Mouse (Mus musculus) embryonic facial prominence, embryonic 12.5 days (tissue): ENCODE measurements around the gene Mamdc2. TPM values are rescaled to one million over a fixed set of nuclear protein-coding genes. Genes with fewer than 3 reads are reported as not detected.

Source experiments
- ATAC-seq: fragments of 200-750 bp; cut with Nextera tagmentation; 2 replicates; pipeline ENCODE4 v1.8.0; 2017; ENCODE audit not compliant: insufficient number of reproducible peaks, insufficient read depth, low FRiP score, low TSS enrichment
- H3K27ac ChIP-seq: fragments of 300-500 bp; sonication (generic); 2 replicates; pipeline ENCODE4 v1.5.1; 2016; ENCODE audit warnings: mild to moderate bottlenecking
- H3K27me3 ChIP-seq: fragments of 300-500 bp; sonication (generic); 2 replicates; pipeline ENCODE4 v1.6.1; 2016; ENCODE audit warnings: mild to moderate bottlenecking, moderate library complexity
- H3K36me3 ChIP-seq: fragments of 300-500 bp; sonication (generic); 2 replicates; pipeline ENCODE4 v1.6.1; 2016; ENCODE audit warnings: mild to moderate bottlenecking
- H3K4me1 ChIP-seq: fragments of 300-500 bp; sonication (generic); 2 replicates; pipeline ENCODE4 v1.6.1; 2016
- H3K4me2 ChIP-seq: fragments of 300-500 bp; sonication (generic); replicated peaks from 2 replicates; pipeline ENCODE4 v1.6.1; 2016; ENCODE audit warnings: mild to moderate bottlenecking, moderate library complexity
- H3K4me3 ChIP-seq: fragments of 300-500 bp; sonication (generic); 2 replicates; pipeline ENCODE4 v1.5.1; 2016; ENCODE audit warnings: mild to moderate bottlenecking
- H3K9ac ChIP-seq: fragments of 300-500 bp; sonication (generic); 2 replicates; pipeline ENCODE4 v1.6.1; 2016; ENCODE audit warnings: mild to moderate bottlenecking, moderate library complexity
- H3K9me3 ChIP-seq: fragments of 300-500 bp; sonication (generic); 2 replicates; pipeline ENCODE4 v1.6.1; 2016; ENCODE audit warnings: mild to moderate bottlenecking, moderate library complexity
- WGBS: fragments of 180-500 bp; shearing (Covaris S2); methylation state at CpG from one replicate; pipeline ENCODE4 v1.1.7; 2016; 5-methylcytosine and 5-hydroxymethylcytosine counted together
- polyA plus RNA-seq: library from polyadenylated mRNA; unstranded; fragments of >200 nt; fragmentation: Nextera tagmentation; extraction: Ambion mirVana; gene quantifications from 2 replicates; pipeline ENCODE4 v1.2.1, GENCODE M21; 2016

The Mamdc2 gene
- polyA plus RNA-seq, 1 experiment from 2014 or later, result 1.2 TPM

DNA sequence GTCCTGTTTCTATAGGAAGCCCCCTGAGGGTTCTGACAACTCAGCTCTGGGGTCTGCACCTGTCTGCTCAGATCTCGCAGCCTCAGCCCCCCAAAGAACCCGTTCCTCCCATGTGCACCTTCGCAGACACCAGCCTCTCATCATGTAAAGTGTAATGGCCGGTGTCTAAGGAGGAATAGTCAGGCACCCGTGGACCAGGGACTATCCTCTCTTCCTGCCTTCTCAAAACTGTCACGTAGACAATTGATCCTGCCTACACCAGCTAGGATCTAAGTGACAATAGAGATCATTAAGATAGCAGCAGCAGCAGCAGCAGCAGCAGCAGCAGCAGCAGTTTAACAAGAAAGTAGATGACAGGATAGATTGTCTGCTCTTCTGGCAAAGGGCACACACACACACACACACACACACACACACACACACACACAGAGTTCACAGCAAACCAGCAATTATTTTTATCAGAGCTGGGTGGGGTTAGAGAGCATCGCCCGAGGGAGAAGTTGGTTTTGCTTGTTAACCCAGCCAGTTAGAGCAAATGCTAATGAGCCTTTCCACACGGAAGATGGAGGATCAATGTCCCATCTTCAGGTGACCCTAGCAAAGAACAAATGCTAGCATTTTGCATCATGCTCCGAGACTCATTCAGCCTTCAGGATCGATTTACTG lies 71.6 kb downstream of the Mamdc2 start:
- WGBS, result 59% methylated on average over 11 of the region's 11 CpGs
- Histone ChIP-seq H3K27ac (no peak overlapping the region), H3K27me3 (no peaks in the 10 kb centered on the region), H3K4me3 (no peak overlapping the region), H3K36me3 (no peaks in the 10 kb centered on the region), H3K9me3 (no peaks in the 10 kb centered on the region), H3K4me1 (no peaks in the 10 kb centered on the region; the same call in 1 of the 2 replicates), H3K4me2 (no peak overlapping the region), H3K9ac (no peak overlapping the region)
- no peak for ATAC-seq

DNA sequence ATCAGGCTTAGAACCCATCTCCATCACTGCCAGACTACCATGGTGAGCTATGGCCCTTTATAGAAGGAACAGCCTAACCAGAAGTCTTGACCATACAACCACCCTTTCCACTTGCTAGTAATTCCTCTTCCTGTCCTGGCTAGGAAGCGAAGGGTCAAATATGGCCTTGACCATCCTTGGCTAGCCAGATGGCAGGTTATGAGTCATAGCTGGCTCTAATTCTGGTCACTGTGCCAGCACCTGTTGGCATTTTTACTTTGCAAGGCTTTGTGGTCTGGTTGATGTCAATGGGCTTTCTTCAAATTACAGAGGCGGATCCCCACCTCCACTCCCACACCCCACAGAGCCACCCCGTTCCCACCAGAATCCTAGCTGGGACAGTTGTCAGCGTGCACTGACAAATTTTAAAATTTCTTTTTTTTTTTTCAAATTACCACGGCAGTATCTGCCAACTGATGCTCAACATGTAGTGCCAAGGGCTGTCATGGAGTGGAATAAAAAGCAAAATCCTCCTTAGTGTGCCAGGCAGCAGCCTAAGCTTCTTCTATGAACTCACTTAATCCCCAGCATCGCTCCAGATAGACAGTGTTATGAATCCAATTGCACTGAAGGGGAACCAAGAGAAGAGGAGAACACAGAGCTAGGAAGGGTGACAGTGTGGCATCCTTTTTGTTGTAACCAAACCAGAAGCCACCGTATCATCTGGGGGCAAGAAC lies 73.1 kb downstream of the Mamdc2 start:
- H3K27me3 ChIP-seq, result no peaks in the 10 kb centered on the region
- H3K27ac ChIP-seq, result no peak overlapping the region
- H3K36me3 ChIP-seq, result no peaks in the 10 kb centered on the region
- H3K4me2 ChIP-seq, result no peak overlapping the region
- no peak overlapping the region for H3K4me3 ChIP-seq
- H3K9me3 ChIP-seq, result no peaks in the 10 kb centered on the region
- 88% methylated on average over 7 of the region's 7 CpGs for WGBS
- no peaks in the 10 kb centered on the region; the same call in 1 of the 2 replicates for H3K4me1 ChIP-seq
- ATAC-seq, result no peak
- H3K9ac ChIP-seq, result no peak overlapping the region

DNA sequence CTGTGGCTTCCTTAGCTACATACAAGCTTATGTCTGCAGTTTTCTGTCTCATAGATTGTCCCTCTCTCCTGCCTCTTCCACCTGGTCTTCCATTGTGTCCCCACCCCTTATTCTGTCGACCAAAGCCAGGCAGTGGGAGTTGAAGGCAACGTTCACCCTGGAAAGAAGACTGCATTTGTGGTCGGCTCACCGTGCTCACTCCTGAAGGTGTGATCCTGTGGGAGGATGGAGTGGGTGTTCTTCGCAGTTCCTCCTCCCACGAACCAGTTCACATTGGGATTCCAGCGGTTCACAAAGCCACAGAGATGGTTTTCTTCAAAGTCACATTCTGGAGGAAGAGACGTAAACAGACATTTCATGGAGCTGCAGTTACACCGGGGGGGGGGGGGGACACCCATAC lies 74.5 kb downstream of the Mamdc2 start:
- H3K4me1 ChIP-seq, result no peaks in the 10 kb centered on the region; the same call in 1 of the 2 replicates
- no peak for ATAC-seq
- H3K4me3 ChIP-seq, result no peak overlapping the region
- no peaks in the 10 kb centered on the region for H3K27me3 ChIP-seq
- no peaks in the 10 kb centered on the region for H3K36me3 ChIP-seq
- no peaks in the 10 kb centered on the region for H3K9me3 ChIP-seq
- H3K4me2 ChIP-seq, result no peak overlapping the region
- no peak overlapping the region for H3K27ac ChIP-seq
- H3K9ac ChIP-seq, result no peak overlapping the region
- WGBS, result 73% methylated on average over 9 of the region's 9 CpGs

- Histone ChIP-seq H3K27me3 (no peaks in the 10 kb centered on the region), H3K4me3 (no peak overlapping the region), H3K4me2 (no peak overlapping the region), H3K27ac (no peak overlapping the region), H3K4me1 (no peaks in the 10 kb centered on the region; the same call in 1 of the 2 replicates), H3K9ac (no peak overlapping the region), H3K9me3 (no peaks in the 10 kb centered on the region), H3K36me3 (no peaks in the 10 kb centered on the region)
- WGBS, result 44% methylated on average over 8 of the region's 8 CpGs
- ATAC-seq, result no peak
Observed at GRCm38 (mm10) chr19:23373287-23373686, 75.0 kb downstream of the Mamdc2 start.

DNA sequence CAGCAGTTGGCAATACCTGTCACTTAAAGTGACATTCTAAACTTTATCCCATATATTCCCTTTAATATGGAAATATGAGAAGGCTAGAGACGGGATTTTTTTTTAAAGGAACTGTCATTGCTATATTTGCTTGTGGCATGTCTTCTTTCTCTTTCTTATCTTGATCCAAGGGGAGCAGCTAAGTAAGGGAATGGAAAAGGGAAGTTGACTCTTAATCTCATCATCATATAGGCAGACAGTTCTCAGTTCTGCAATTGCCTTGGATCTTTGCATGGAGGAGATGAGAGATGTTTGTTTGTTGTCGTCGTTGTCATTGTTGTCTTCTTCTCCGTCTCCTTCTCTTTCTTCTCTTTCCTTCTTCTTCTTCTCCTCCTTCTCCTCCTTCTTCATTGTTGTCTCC lies 79.0 kb downstream of the Mamdc2 start:
- Histone ChIP-seq H3K4me3 (no peak overlapping the region), H3K4me2 (no peak overlapping the region)
- WGBS, result 85% methylated on average over 4 of the region's 4 CpGs

GRCm38 (mm10) chr19:23362006-23362405 lies 86.2 kb downstream of the Mamdc2 start:
- WGBS, result 80% methylated on average over 3 of the region's 3 CpGs
- no peaks in the 10 kb centered on the region for H3K9me3 ChIP-seq
- H3K4me3 ChIP-seq, result no peak overlapping the region
- no peaks in the 10 kb centered on the region for H3K36me3 ChIP-seq
- H3K9ac ChIP-seq, result no peak overlapping the region
- no peaks in the 10 kb centered on the region for H3K27me3 ChIP-seq
- H3K4me2 ChIP-seq, result no peak overlapping the region
- H3K4me1 ChIP-seq, result peaks cover 4% of the 10 kb centered on the region; the same call in 1 of the 2 replicates
- no peak for ATAC-seq
- no peak overlapping the region for H3K27ac ChIP-seq

More for the DNA sequence above, 79.0 kb downstream of the Mamdc2 start:
- no peak for ATAC-seq
- Histone ChIP-seq H3K36me3 (no peaks in the 10 kb centered on the region), H3K4me1 (no peaks in the 10 kb centered on the region), H3K27me3 (no peaks in the 10 kb centered on the region), H3K9me3 (no peaks in the 10 kb centered on the region), H3K27ac (no peak overlapping the region), H3K9ac (no peak overlapping the region)

DNA sequence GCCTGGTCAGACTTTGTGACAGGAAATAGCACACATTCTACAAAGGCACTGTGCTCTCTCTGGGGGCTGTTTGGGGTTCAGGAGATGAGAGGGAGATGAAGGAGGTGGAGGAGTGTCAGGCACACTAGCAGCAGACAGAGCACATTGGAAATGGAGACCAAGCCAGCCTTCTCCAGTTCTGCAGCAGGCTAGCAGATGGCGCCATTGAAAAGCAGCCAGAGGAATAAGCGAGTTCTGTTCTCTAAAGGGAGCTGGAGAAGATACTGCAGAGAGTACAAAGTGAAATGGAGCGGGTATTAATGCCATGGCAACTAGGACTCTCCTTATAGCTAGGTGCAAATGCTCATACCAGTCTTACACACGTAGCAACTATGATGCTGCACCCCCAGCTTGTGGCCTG lies 87.1 kb downstream of the Mamdc2 start:
- no peaks in the 10 kb centered on the region for H3K9me3 ChIP-seq
- no peak overlapping the region for H3K4me2 ChIP-seq
- H3K4me1 ChIP-seq, result peaks cover 4% of the 10 kb centered on the region; the same call in 1 of the 2 replicates
- no peak overlapping the region for H3K4me3 ChIP-seq
- H3K27me3 ChIP-seq, result no peaks in the 10 kb centered on the region
- no peak overlapping the region for H3K9ac ChIP-seq
- ATAC-seq, result no peak
- WGBS, result 76% methylated on average over 4 of the region's 4 CpGs
- no peak overlapping the region for H3K27ac ChIP-seq
- H3K36me3 ChIP-seq, result no peaks in the 10 kb centered on the region

- H3K4me1 ChIP-seq, result peaks cover 4% of the 10 kb centered on the region; the same call in 1 of the 2 replicates
- WGBS, result 81% methylated on average over 4 of the region's 4 CpGs
- no peak for ATAC-seq
- H3K36me3 ChIP-seq, result no peaks in the 10 kb centered on the region
- no peak overlapping the region for H3K4me3 ChIP-seq
- H3K27ac ChIP-seq, result no peak overlapping the region
- no peak overlapping the region for H3K9ac ChIP-seq
- no peaks in the 10 kb centered on the region for H3K27me3 ChIP-seq
- no peaks in the 10 kb centered on the region for H3K9me3 ChIP-seq
- no peak overlapping the region for H3K4me2 ChIP-seq
Observed at GRCm38 (mm10) chr19:23360536-23360935, 87.7 kb downstream of the Mamdc2 start.

DNA sequence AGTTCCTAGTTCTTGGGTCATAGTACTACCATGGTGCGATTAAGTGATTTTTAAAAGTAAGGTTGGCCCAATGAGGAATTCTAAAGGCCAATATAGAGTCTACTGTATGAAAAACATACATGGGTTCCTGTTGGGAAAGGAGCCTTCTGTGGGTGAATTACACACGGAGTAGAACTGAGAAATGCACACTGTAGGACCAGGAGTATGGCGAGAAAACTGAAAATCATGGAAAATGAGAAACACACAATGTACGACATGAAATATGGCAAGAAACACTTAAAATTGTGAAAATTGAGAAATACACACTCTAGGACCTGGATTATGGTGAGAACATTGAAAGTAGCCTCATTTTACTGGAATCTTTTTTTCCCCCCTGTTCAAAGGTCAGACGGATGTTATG lies 91.0 kb downstream of the Mamdc2 start:
- Histone ChIP-seq H3K9ac (no peak overlapping the region), H3K27me3 (no peaks in the 10 kb centered on the region), H3K27ac (no peak overlapping the region), H3K36me3 (no peaks in the 10 kb centered on the region), H3K4me3 (no peak overlapping the region), H3K4me1 (peaks cover 4% of the 10 kb centered on the region), H3K9me3 (no peaks in the 10 kb centered on the region), H3K4me2 (no peak overlapping the region)
- ATAC-seq, result no peak
- 87% methylated on average over 5 of the region's 5 CpGs for WGBS

DNA sequence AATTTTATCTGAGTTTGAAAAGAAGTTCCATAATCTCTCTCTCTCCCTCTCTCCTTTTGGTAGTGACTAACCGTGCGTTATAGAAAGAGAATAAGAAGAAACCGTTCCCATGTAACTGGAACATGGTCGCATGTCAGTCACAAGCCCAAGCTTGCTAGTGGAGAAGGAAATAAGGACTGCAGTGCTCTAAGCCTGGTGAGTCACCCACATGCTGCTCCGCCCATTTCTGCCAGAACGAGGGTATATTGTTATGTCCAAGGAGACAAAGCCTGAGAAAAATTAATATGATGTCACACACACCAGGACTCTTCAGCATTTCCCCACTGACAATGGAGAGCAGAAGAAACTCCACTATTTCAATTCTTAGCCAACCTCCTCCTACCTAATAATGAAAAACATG lies 93.5 kb downstream of the Mamdc2 start:
- Histone ChIP-seq H3K9me3 (no peaks in the 10 kb centered on the region), H3K4me2 (no peak overlapping the region)
- 87% methylated on average over 6 of the region's 6 CpGs for WGBS

DNA sequence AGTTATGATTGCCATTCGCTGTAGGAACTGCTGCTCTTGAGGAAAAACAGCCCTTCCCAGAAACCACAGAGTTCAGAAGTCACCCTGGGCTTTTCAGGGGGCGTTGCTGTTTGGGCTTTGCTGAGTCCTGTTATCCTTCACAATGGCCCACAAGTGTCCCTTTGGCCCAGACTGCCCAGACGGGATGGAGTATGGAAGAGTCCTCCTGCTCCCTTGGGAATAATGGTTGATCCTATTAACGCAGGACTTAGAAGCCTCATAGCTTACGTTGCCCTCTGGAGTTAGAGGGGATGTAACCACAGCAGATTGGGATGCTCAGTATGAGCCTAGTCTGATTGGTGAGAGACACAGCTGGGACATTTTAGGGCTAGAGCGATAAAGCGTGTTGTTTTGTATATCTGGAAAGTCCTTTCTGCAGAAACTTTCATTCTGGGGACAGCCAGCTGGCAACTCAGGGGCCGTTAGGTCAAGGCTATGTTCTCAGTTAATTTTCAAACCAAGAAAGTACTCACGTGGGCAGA lies 94.3 kb downstream of the Mamdc2 start:
- Histone ChIP-seq H3K4me2 (no peak overlapping the region), H3K4me1 (no peaks in the 10 kb centered on the region; the same call in 1 of the 2 replicates), H3K9me3 (no peaks in the 10 kb centered on the region), H3K9ac (no peak overlapping the region), H3K27me3 (no peaks in the 10 kb centered on the region), H3K4me3 (no peak overlapping the region), H3K36me3 (no peaks in the 10 kb centered on the region), H3K27ac (no peak overlapping the region)
- WGBS, result 57% methylated on average over 9 of the region's 9 CpGs
- ATAC-seq, result no peak

More for the DNA sequence above, 93.5 kb downstream of the Mamdc2 start:
- H3K4me1 ChIP-seq, result no peaks in the 10 kb centered on the region; the same call in 1 of the 2 replicates
- no peaks in the 10 kb centered on the region for H3K27me3 ChIP-seq
- ATAC-seq, result no peak
- no peaks in the 10 kb centered on the region for H3K36me3 ChIP-seq
- H3K9ac ChIP-seq, result no peak overlapping the region
- H3K4me3 ChIP-seq, result no peak overlapping the region
- no peak overlapping the region for H3K27ac ChIP-seq

GRCm38 (mm10) chr19:23353161-23353560 lies 95.1 kb downstream of the Mamdc2 start:
- no peak overlapping the region for H3K4me2 ChIP-seq
- 71% methylated on average over 8 of the region's 8 CpGs for WGBS
- H3K27me3 ChIP-seq, result no peaks in the 10 kb centered on the region
- H3K4me3 ChIP-seq, result no peak overlapping the region
- H3K9ac ChIP-seq, result no peak overlapping the region
- no peaks in the 10 kb centered on the region for H3K9me3 ChIP-seq
- H3K27ac ChIP-seq, result no peak overlapping the region
- no peaks in the 10 kb centered on the region for H3K36me3 ChIP-seq
- ATAC-seq, result no peak
- H3K4me1 ChIP-seq, result no peaks in the 10 kb centered on the region; the same call in 1 of the 2 replicates
